Mouse (Mus musculus) urinary bladder, postnatal 4 days (tissue): ENCODE results near the gene Fam104a.

Experiments used
- DNase-seq, 2 experiments: peaks; one replicate each; pipeline ENCODE4 v3.0.0; 2021 to 2022; ENCODE audit warnings: low spot score in 2 of 2

The Fam104a gene

GRCm38 (mm10) chr11:113703758-113704157 is 19.8 kb upstream of the Fam104a start:
- DNase-seq, result peak; percentile 70 to 74

- no peak for DNase-seq
Observed at GRCm38 (mm10) chr11:113699643-113700042, 15.7 kb upstream of the Fam104a start.

- DNase-seq, result no peak
Observed at GRCm38 (mm10) chr11:113698013-113698545, 14.1 kb upstream of the Fam104a start.

- no peak for DNase-seq
Observed at GRCm38 (mm10) chr11:113697571-113697970, 13.6 kb upstream of the Fam104a start.

- DNase-seq, result no peak
Observed at GRCm38 (mm10) chr11:113691851-113692250, 7.9 kb upstream of the Fam104a start.

- no peak for DNase-seq
Observed at GRCm38 (mm10) chr11:113691318-113691717, 7.4 kb upstream of the Fam104a start.

GRCm38 (mm10) chr11:113690506-113690905 is 6.6 kb upstream of the Fam104a start:
- no peak for DNase-seq

GRCm38 (mm10) chr11:113687031-113687430 is 3.1 kb upstream of the Fam104a start:
- DNase-seq, result no peak

- no peak for DNase-seq
Observed at GRCm38 (mm10) chr11:113684707-113685426, 912 bp upstream of the Fam104a start.

GRCm38 (mm10) chr11:113683627-113683956 is 363 bp downstream of the Fam104a start:
- peak in 1 of 2 experiments; percentile 30 for DNase-seq

- peak in 1 of 2 experiments; percentile 62 for DNase-seq
Observed at GRCm38 (mm10) chr11:113682897-113683626, 893 bp downstream of the Fam104a start.

GRCm38 (mm10) chr11:113681979-113682378 is 2.0 kb downstream of the Fam104a start:
- DNase-seq, result no peak

- no peak for DNase-seq
Observed at GRCm38 (mm10) chr11:113680954-113681353, 3.0 kb downstream of the Fam104a start.

GRCm38 (mm10) chr11:113678373-113678772 is 5.6 kb downstream of the Fam104a start:
- DNase-seq, result no peak

GRCm38 (mm10) chr11:113677378-113677777 is 6.6 kb downstream of the Fam104a start:
- DNase-seq, result no peak

GRCm38 (mm10) chr11:113676847-113677246 is 7.1 kb downstream of the Fam104a start:
- no peak for DNase-seq

GRCm38 (mm10) chr11:113674595-113674994 is 9.4 kb downstream of the Fam104a start:
- DNase-seq, result no peak

- DNase-seq, result no peak
Observed at GRCm38 (mm10) chr11:113673614-113674013, 10.3 kb downstream of the Fam104a start.

GRCm38 (mm10) chr11:113669711-113670110 is 14.2 kb downstream of the Fam104a start:
- no peak for DNase-seq

- no peak for DNase-seq
Observed at GRCm38 (mm10) chr11:113668857-113669256, 15.1 kb downstream of the Fam104a start.

- DNase-seq, result no peak
Observed at GRCm38 (mm10) chr11:113667704-113668103, 16.3 kb downstream of the Fam104a start.

- no peak for DNase-seq
Observed at GRCm38 (mm10) chr11:113667122-113667521, 16.8 kb downstream of the Fam104a start.

GRCm38 (mm10) chr11:113666648-113667047 is 17.3 kb downstream of the Fam104a start:
- no peak for DNase-seq
